Mouse (Mus musculus): Measurements from ENCODE around the gene Bcas1. TPM values are rescaled to one million over a fixed set of nuclear protein-coding genes. Genes with fewer than 3 reads are reported as not detected.

The Bcas1 gene
- polyA plus RNA-seq, 1 experiment from 2014 or later = 20.0 TPM

- Histone ChIP-seq H3K4me1 (ENCODE audit: control insufficient read depth, insufficient read depth, low read depth, low read length) (peaks cover 3% of the 10 kb centered on the region; the same call in 1 of the 2 replicates), H3K4me2 (ENCODE audit: low read length) (no peak overlapping the region), H3K9me3 (ENCODE audit: control insufficient read depth, low read length) (no peaks in the 10 kb centered on the region), H3K4me3 (ENCODE audit: low read length) (no peak overlapping the region), H3K27me3 (replicated peaks; ENCODE audit: control insufficient read depth, insufficient read depth, low read length) (no peaks in the 10 kb centered on the region), H3K36me3 (ENCODE audit: control insufficient read depth, insufficient read depth, low read length) (no peaks in the 10 kb centered on the region), H3K27ac (ENCODE audit: low read depth, low read length) (no peak overlapping the region), H3K9ac (ENCODE audit: low read depth, low read length) (no peak overlapping the region)
- 91% methylated on average over 8 of the region's 8 CpGs for WGBS
- ATAC-seq = no peak
Measured at GRCm38 (mm10) chr2:170302825-170303224, 124.8 kb downstream of the Bcas1 start.

Other genes starting within 250 kb of the Bcas1 start
- 99.8 and 124 TPM in 2 replicates for gene Pfdn4, start 68.6 kb upstream of the Bcas1 start, polyA plus RNA-seq (2015; fragmentation: Nextera tagmentation; extraction: Ambion mirVana)
- 0.08 and 0.10 TPM in 2 replicates for gene Cyp24a1, start 69.3 kb upstream of the Bcas1 start, polyA plus RNA-seq (2015; fragmentation: Nextera tagmentation; extraction: Ambion mirVana)
- 0.19 and 0.36 TPM in 2 replicates for gene 4930470P17Rik, start 174.2 kb upstream of the Bcas1 start, polyA plus RNA-seq (2015; fragmentation: Nextera tagmentation; extraction: Ambion mirVana)